Mouse (Mus musculus): Measurements from ENCODE around the gene Ppp1r36.
A peak's percentile ranks its signal among the peaks of the same experiment; 100 is the strongest.
"Not testable (repeated sequence)": the region's sequence is repeated elsewhere in the genome, so short reads cannot be mapped to it uniquely, and the experiment has no call there.

The Ppp1r36 gene

DNA sequence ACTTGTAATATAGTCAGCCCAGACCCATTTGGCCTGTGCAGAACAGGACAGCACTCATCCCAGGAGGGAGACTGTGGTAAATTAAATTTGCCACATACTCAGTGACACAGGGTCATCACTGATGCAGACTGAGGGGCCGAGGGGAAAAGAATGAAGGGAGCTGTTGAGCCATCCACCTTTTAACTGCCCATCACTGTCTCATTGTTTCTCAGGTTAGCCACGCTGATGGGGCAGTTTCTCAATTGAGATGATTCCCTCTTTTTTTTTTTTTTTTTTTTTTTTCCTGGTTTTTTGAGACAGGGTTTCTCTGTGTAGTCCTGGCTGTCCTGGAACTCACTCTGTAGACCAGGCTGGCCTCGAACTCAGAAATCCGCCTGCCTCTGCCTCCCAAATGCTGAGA, 41.1 kb downstream of the Ppp1r36 start:
- DNase-seq: not testable (repeated sequence)

- DNase-seq: no peak
These were observed 41.7 kb downstream of the Ppp1r36 start for GRCm38 (mm10) chr12:76459032-76459431.

DNA sequence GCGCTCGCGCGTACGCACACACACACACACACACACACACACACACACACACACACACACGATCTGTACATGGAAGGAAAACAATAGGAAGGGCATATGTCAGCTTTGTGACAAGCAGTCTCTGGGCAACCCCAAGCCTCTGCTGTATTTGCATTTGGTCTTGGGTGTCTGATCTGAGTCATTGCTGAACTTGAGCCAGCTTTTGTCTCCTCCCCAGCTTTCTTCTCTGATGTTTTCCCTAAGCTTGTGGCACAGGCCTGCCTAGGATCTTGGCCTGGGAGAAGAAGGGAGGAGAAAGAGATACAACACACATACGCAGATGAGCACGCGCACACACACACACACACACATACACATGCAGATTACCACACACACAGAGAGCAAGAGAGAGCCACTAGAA, 46.1 kb downstream of the Ppp1r36 start:
- no peak for DNase-seq

DNA sequence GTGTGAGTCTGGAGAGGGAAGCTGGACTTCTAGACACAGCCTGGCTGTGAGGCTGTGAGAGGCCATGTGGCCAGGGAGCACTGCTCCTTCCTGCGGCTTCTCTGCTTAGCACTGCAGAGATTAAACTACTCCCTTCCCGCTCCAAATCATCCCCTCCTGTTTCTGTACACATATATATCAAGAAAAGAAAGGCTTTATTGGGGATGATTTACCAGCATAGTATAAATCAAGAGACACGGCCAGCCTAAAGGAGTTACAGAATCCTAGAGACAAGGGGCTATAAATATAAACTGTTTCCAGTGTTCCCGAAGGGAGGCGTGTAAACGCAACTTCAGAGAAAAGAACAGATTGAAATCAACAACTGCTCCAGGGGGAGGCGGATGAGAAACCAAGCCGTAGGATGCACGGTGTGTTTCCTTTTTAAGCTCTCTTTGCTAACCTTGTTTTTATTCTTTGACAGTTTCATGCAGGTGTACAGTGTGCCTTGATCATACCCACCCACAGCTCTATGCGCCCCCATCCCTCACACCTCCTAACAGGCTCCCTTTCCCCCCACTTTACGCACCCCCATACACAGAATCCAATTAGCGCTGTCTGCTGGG, 47.4 kb downstream of the Ppp1r36 start:
- DNase-seq: peak; percentile 41 to 56

DNA sequence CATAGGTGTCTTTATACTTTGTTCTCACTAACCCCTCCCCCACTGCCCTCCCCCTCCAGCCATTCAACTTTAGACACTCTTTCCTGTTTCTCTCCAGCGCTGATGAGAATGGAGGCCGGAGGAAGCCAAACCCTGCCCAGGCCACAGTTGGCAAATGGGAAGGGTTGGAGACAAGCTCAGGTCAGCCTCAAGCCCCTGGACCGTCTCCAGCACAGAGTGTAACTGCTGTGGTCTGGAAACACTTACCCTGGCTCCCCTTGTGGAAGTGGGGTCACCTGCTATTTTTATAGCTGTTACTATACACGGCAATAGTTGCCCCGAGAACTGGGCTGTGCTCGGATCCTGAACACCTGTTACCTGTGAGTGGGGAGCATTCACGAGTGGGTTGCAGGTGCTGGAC, 49.3 kb downstream of the Ppp1r36 start:
- no peak for DNase-seq

GRCm38 (mm10) chr12:76467256-76467655, 49.9 kb downstream of the Ppp1r36 start:
- no peak for DNase-seq

DNA sequence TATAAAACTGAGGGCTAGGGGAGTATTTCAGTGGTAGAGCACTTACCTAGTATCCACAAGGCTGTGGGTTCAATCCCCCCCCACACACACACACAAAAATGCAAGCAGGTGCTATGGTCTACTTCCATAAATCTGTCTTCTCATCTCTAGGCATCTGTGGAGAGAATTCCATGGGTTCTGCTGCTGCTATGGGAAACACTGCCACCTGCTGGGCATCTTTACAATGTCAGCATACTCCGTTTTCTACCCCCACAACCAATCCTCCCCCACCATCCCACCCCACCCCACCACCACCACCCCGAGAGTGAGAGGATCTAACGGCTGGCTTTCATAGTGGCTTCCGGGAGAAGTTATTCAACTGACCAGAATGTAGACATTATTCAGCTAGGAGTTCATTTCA, 54.7 kb downstream of the Ppp1r36 start:
- DNase-seq: peak; percentile 85

GRCm38 (mm10) chr12:76473562-76474245, 56.4 kb downstream of the Ppp1r36 start:
- DNase-seq: no peak

DNA sequence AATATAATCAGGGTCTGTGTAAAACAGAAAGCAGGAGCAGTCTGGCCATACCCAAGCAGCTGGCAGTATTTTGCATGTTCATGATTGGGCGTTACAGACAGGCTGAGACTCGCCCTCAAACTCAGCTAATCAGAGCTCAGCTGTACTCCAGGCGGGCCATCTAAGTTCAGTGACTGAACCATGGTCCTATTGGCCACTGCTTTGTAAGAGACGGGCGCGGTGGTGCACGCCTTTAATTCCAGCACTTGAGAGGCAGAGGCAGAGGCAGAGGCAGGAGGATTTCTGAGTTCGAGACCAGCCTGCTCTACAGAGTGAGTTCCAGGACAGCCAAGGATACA, 56.9 kb downstream of the Ppp1r36 start:
- no peak for DNase-seq

DNA sequence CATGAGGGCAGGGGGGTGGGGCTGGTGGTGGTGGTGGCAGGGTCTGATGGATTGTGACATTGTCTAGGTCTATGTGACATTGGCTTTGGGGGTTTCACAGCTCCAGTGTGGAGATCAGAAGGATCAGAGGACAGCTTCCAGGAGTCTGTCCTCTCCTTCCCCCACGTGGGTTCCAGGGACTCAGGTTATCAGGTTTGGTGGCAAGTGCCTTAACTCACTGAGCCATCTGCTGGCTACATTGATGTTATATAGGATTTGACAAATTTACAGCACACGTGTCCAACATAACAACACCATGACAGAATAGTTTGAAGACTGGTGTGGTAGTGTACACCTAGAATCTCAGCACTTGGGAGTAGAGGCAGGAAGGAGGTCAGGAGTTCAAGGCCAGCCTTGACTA, 57.5 kb downstream of the Ppp1r36 start:
- DNase-seq: no peak

- no peak for DNase-seq
These were observed 58.8 kb downstream of the Ppp1r36 start for GRCm38 (mm10) chr12:76476146-76476545.

DNA sequence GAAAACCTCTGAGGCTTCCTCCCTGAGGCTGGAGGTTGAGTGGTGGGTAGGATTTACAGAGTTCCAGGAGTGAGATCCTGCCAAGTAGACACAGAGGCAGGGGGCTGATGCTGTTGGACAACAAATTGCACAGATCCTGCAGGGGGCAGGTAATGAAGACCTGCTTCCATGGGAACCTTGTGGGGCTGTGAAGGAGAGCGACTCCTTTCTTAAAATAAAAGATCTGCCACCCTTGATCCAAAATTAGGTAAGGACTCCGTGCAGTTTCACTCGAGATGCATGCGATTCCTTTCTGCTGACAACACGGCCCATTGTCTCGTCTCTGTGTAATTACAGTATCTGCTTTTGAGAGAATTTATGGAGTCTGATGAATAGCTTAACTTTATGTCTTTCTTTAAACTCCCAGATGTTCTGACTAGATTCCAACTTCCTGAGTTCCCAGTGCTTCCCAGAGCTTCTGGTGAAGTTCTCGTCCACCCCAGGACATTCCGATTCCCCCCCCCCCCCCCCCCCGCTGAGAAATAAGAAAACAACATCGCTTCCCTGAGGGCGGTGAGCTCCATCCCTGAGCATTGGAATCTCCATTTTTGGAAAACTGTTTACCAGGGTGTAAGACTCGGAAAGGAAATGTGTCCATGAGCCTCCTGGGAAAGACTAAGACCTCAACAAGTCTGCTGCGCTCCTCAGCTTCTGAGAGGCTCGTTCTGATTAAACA, 61.1 kb downstream of the Ppp1r36 start:
- no peak for DNase-seq

- DNase-seq: no peak
These were observed 61.8 kb downstream of the Ppp1r36 start for GRCm38 (mm10) chr12:76479174-76479573.

DNA sequence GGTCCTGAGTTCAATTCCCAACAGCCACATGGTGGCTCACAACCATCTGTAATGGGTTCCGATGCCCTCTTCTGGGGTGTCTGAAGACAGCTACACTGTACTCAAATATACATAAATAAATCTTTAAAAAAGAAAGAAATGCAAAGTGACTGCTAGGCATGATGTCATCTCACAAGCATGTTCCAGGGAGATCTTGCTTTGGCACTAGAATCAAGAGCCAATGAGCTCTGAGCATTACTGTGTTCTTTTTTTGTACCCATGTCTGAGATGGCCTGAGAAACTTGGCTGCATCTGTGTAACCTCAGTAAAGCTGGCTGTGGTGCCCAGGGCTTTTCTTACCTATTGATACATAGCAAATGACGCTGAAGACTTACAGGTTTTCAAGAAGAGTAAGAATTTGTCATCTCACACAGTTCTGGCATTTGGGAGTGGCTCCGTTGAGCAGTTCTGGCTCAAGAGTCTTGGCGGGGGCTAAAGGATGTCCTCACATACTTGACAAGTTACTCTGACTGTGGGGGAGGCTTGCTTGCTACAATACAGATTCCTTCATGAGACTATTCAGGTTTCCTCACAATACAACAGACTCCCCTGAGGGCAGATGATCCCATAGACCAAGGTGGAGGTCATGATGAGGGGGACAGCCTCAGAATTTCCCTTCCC, 62.6 kb downstream of the Ppp1r36 start:
- no peak for DNase-seq

GRCm38 (mm10) chr12:76482446-76482845, 65.1 kb downstream of the Ppp1r36 start:
- no peak for DNase-seq

DNA sequence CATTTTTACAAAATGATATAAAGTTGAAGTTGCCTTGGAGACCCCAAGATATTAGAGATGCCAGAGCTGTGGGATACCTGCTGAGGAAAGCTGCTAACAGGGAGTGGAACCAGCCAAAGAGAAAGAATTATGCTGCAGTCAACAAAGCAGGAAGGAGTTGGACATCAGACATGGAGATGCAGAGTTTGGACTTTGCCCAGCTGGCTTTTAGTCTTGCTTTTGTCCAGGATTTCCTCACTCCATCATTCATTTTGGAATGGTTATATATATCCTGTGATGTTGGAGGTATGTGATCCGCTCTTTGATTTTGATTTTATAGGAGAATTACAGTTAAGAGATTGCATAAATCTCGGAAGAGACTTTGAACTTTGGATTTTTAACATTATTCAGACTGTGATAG, 65.6 kb downstream of the Ppp1r36 start:
- no peak for DNase-seq

DNA sequence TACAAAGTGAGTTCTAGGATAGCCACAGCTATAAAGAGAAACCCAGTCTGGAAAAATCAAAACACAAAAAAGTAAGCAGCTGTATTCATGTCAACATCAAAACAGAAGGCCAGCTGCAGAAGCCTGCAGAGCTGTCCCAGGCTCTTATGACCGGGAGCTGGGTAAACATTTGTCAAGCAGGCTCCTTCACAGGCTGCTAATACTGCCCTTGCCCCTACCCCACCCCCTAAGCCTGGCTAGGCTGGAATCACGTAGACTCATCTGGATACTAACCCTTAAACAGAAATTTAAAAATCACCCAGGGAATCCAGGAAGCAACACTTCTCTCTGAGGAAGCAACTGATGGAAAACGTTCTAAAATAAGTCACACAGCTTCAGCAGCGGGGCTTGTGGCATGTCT, 67.5 kb downstream of the Ppp1r36 start:
- no peak for DNase-seq

DNA sequence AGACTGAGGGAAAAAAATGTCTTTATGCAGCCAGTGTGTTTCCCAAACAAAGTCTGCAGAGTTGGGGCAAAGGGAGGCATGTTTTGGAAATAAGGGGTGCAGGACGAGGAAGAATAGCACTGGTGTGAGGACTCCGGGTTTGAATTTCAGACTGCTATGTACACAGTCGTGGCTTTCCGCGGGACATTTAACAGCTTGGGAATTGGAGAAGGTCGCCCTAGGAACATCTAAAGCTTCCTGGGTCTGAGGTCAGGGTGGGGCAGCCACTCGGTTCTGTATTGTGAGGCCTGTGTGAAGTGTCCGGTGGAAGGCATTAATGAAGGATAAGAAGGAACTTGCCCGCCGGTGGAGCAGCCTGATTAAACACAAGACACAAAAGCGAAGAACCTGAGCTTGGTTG, 68.0 kb downstream of the Ppp1r36 start:
- no peak for DNase-seq

DNA sequence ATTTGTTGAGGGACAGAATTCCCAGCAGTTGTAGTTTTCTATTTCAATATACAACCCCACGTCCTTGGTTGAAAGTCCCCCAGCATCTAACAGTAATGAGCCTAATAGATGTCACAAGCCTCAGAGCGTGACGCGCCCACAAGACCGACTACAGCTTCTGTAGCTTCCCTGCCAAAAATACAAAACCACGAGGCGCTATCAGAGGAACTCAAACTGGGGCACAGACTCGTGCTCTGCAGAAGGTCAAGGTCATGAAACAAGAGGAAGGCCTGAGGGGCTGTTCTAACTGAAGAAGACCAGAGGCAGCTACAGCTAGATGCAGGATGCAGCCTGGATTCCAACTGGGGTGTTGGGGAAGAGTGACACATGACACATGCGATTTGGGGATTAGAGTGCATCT, 69.6 kb downstream of the Ppp1r36 start:
- no peak for DNase-seq
